Mouse (Mus musculus) c-Kit-positive CD71-negative TER-119-negative erythroid progenitor cells, embryonic 14.5 days (primary cell): Measurements from ENCODE around the gene Lamp2.
A peak's percentile ranks its signal among the peaks of the same experiment; 100 is the strongest.
"Not testable (repeated sequence)": the region's sequence is repeated elsewhere in the genome, so short reads cannot be mapped to it uniquely, and the experiment has no call there.

ENCODE experiments used
- DNase-seq: peaks from one replicate; pipeline ENCODE4 v3.0.0-alpha.2; 2013; ENCODE audit warnings: low read depth

Gene Lamp2

GRCm38 (mm10) chrX:38455890-38456634 lies at the start of gene Lamp2:
TSS of gene Lamp2 (minus strand) at chrX:38456454.
- DNase-seq, result peak; percentile 53

- DNase-seq, result no peak
These were observed 48.6 kb upstream of the Lamp2 start for GRCm38 (mm10) chrX:38504846-38505245.

DNA sequence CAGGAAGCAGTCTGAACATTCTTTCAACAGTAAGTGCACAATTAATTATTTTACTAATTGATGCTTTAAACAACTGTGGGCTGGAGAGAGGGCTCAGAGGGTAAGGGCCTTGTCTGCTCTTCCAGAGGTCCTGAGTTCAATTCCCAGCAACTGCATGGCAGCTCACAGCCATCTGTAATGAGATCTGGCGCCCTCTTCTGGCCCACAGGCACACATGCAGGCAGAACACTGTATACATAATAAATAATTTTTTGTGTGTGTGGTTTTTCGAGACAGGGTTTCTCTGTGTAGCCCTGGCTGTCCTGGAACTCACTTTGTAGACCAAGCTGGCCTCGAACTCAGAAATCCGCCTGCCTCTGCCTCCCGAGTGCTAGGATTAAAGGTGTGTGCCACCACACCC lies 45.9 kb upstream of the Lamp2 start:
- not testable (repeated sequence) for DNase-seq

DNA sequence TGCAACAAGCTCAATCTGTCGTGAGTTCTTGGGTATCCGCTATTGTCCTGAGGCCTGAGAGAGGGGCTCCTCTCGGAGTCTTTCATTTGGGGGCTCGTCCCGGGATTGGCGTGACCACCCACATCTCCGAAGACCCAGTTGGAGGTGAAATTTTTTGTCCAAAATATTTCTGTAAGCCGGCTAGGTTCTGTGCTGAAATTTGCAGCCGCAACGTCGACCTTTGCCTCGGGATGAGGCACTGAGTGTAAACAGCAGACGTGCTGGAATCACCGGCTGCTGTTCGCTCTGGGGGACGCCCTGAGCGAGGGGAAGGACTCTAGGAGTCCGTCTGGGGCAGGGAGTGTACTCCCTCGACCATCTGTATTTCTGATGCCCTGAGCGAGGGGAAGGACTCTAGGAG lies 29.2 kb upstream of the Lamp2 start:
- not testable (repeated sequence) for DNase-seq

DNA sequence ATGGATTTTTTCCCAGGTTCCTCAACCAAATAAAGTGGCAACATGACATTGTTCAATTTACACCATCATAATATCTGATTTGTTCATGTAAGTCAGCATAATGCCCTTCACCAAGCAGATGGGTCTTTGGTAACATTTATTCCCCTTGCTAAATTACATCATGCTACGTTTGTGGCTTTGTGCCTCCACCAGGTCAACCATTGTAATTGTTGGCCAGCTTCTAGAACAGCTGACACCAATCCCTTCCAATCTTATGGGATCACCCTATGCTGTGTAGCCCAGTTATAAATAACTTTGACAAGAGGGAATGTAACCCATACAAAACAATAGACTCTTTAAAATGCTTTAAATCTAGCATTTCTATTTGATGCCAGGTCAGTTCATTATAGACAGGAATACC lies 22.3 kb upstream of the Lamp2 start:
- no peak for DNase-seq

DNA sequence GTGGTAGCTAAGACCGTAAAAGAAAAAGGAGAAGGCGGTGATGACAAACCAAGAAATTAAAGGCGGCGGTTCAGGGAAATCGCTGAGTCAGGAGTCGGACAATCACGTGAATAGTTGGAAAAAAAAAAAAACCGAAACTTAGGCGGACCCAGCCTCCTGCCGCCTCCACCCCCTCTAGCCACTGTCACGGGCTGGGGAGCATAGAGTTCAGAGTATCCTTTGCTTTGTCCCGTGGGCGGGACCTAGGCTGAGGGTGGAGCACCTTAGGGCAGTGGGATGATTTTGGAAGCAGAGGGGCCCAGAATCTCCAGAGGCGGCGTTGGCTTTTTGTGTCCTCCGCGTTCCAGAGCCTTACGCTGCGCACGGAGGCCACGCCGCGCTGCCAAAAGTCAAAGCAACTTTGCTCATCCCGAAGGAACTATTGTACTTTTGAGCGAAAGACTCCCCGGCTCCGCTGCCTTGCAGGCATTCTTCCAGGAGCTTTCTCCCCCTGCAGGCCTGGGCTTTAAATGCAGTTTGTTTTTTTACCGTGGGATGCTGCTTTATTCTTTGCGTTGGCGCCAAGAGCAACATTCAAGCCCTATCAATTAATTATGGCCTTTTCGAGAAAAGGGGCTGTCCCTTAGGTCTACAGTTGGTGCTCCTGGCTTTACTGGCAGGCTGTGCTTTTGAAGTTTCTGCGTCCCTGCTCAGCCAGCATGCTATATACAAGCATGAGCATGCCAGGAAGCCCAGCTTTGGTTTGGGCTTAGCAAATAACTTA lies 17.5 kb upstream of the Lamp2 start:
- peak; percentile 57 for DNase-seq

DNA sequence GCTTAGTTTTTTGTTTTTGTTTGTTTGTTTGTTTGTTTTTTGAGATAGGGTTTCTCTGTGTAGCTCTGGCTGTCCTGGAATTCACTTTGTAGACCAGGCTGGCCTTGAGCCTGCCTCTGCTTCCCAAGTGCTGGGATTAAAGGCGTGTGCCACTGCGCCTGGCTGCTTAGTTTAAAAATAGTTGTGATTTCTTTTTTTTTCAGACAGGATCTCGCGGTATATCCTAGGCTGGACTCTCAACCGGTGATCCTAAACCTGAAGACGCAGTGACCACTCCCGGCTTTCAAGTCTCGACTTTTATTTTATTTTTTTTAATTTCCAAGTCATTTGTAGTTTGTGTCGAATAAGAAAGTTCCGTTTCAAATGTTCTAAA lies 16.9 kb upstream of the Lamp2 start:
- DNase-seq, result no peak

GRCm38 (mm10) chrX:38466236-38466635 lies 10.0 kb upstream of the Lamp2 start:
- no peak for DNase-seq

GRCm38 (mm10) chrX:38463160-38463559 lies 6.9 kb upstream of the Lamp2 start:
- DNase-seq, result no peak

GRCm38 (mm10) chrX:38462101-38462500 lies 5.8 kb upstream of the Lamp2 start:
- no peak for DNase-seq

- no peak for DNase-seq
These were observed 4.6 kb upstream of the Lamp2 start for GRCm38 (mm10) chrX:38460887-38461286.

- no peak for DNase-seq
These were observed 2.8 kb upstream of the Lamp2 start for GRCm38 (mm10) chrX:38459076-38459475.

DNA sequence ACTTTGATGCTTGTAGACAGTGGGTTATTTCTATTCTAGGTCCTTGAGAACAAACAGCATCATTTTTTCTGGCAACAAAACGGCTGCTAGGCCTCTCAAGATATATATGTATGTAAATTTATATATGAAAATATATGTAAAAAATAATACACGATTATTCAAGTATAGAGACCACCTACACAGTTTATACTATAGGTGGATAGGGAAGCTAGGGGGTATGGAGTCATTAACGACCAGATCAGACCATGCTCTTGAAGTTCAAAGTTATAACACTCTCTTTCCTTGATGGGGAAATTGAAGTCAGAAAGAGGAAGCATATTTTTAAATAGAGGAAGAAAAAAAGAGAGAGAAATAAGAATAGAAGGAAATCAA lies 367 bp upstream of the Lamp2 start:
- no peak for DNase-seq

GRCm38 (mm10) chrX:38455474-38455873 lies 780 bp downstream of the Lamp2 start:
- DNase-seq, result no peak

- no peak for DNase-seq
These were observed 1.4 kb downstream of the Lamp2 start for GRCm38 (mm10) chrX:38454900-38455299.

- no peak for DNase-seq
These were observed 2.3 kb downstream of the Lamp2 start for GRCm38 (mm10) chrX:38453924-38454323.

GRCm38 (mm10) chrX:38450476-38450875 lies 5.8 kb downstream of the Lamp2 start:
- no peak for DNase-seq

DNA sequence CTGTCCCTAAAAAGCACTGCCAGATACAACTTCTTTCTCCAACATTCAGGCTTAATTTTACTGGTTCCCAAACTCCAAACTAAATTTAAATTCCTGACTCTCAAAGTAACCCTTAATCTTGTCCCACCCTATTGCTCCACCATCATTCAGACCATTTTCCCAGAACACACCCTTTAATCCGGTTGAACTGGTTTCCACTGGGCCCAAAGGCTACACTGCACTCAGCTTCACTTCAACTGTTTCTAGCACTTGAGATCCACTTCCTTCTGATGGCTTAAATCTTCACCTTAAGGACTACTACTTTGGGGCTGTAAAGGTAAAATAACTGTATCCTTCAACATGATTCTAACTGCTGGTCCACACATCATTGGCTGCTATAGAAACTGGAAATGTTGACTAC lies 10.5 kb downstream of the Lamp2 start:
- DNase-seq, result no peak

- no peak for DNase-seq
These were observed 13.8 kb downstream of the Lamp2 start for GRCm38 (mm10) chrX:38442425-38442824.

DNA sequence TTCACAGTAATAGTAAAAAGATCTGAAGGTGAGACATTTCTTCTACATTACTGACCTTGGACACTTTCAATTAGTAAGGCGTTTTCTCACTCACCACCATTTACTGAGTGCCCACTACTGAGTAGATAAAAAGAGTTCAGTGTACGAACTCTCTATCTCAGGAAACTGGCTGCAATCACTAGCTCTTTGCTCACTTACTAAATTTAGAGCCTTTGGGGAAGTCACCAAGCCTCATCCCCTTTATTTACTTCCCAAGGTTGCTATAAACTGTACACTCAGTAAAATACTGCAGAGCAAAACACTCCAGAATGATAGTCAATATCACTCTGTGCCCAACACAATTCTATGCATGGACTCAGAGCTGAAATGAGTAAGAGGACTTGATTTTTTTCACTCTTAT lies 16.6 kb downstream of the Lamp2 start:
- DNase-seq, result no peak

- peak; percentile 42 for DNase-seq
These were observed 18.0 kb downstream of the Lamp2 start for GRCm38 (mm10) chrX:38438147-38438791.

DNA sequence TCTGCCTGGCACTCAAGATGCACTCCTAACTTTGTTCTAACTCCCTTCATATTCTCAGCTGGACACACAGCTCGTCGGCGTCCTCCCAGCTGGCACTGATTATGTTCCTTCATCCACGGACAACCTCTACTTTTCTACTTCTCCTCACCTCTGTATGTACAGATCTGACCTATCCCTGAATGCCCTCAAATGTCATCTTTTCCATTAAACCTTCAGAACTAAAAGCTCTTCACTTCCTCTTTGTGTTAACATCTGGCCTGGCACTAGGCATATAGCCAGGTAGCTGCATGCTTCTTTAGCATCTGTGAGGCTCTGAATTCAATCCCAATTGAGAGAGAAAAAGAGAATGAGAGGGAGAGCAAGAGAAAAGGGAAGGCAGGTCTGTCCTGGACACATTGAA lies 26.8 kb downstream of the Lamp2 start:
- no peak for DNase-seq

DNA sequence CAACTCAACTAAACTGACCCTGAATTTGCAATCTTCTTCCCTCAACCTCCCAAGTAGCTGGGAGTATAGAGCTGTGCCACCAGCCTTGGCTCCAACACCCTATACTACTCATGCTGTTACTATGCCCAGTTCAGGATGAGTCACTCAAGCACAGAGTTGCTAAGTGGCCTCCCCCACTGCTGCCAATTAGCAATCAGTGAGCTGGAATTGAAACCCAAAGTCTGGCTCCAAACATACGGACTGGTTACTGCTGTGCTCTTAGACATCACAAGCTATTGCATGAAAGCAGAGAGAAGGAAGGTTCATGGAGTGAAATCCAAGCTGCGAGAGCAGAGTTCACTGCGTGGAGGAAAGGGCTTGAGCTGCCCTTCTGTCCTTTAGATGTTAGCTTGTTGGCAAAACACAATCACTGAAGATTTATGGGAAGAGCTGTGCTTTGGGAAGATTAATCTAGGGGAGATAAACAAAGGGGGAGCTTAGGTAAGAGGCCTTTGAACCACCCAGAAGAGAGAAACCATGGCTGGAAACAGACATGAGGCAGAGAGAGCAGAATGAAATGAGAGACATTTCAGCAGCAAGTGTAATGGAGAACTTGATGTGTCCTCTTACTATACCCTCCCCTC lies 27.3 kb downstream of the Lamp2 start:
- no peak for DNase-seq
